Mouse (Mus musculus) left cerebral cortex, postnatal 25 days (tissue): ENCODE results near the gene Hist1h4f. TPM values are rescaled to one million over a fixed set of nuclear protein-coding genes. Genes with fewer than 3 reads are reported as not detected.
A peak's percentile ranks its signal among the peaks of the same experiment; 100 is the strongest.

Experiments
- DNase-seq, 2 experiments: peaks; one replicate each; pipeline ENCODE4 v3.0.0; 2022; ENCODE audit warnings: low spot score in 2 of 2, mixed read lengths in 1 of 2
- intact Hi-C: fragments of 180-260 bp; cut with DNase I; formaldehyde crosslinking; loops from one replicate; pipeline ENCODE4 v1.15.1; 2025
- total RNA-seq, 2 experiments: library from RNA; stranded (reverse); gene quantifications; 2 replicates each; pipeline ENCODE4 v1.2.3; 2021

Gene Hist1h4f
- total RNA-seq, 2 experiments from 2014 or later, result 160 to 188 TPM

DNA sequence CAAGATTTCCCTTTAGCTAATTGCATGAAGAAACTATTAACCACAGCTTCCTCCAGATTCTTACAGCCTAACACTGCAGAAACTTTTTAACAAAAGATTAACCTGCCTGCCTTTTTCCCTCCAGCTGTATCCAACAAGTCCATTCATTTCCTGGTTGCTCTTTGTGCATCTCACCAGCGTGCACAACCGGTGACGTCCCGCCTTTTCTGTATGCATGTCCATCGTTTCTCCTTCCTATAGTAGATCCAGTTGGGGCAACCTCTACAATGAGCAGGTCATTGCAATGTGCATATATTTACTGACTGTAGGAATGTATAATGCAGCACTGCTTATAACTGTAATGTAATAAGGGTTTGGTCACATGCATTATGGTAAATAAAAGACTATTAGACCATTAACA lies 27.5 kb downstream of the Hist1h4f start:
- DNase-seq, result no peak
- intact Hi-C loops, result loop anchor here (1.0 kb wide), 1 partner anchor 100 kb away; no protein-coding TSS in a partner anchor

DNA sequence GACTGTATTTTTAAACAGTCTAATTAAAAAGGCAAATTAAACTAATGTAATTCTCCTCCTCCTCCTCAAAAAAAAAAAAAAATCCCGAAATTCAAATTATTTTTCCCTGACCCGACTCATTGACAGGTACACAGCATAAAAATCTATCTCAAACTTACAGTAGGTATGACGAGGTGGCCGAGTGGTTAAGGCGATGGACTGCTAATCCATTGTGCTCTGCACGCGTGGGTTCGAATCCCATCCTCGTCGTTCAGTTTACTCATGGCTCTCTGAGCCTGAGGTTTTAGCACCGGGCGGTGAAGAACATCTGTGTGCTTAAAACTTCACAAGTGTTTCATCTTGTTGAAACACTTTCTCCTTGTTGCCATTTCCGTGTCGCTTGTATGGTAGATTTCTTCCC lies 29.7 kb downstream of the Hist1h4f start:
- DNase-seq, result peak; percentile 79 to 87
- intact Hi-C loops, result no loop called here

DNA sequence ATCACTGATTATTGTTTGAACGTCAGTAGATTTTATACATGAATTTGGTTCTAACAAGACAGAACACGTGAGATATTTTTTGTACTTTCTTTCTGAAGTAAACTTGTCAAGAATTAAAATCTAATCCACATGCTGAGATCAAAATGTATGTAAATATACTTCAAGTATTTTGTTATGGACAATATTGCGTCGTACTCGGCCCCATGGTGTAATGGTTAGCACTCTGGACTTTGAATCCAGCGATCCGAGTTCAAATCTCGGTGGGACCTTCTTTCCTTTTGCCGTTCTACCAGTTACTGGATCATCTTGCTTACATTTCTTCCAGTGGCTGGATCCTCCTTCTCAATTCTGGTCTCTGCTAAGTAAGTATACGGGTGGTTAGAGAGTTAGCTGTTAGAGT lies 32.0 kb downstream of the Hist1h4f start:
- peak; percentile 85 to 93 for DNase-seq
- intact Hi-C loops, result loop anchor here (5.0 to 10.0 kb wide), 3 partner anchors 152 to 1575 kb away; partner anchors contain the start of genes Zfp184 and Zfp322a

DNA sequence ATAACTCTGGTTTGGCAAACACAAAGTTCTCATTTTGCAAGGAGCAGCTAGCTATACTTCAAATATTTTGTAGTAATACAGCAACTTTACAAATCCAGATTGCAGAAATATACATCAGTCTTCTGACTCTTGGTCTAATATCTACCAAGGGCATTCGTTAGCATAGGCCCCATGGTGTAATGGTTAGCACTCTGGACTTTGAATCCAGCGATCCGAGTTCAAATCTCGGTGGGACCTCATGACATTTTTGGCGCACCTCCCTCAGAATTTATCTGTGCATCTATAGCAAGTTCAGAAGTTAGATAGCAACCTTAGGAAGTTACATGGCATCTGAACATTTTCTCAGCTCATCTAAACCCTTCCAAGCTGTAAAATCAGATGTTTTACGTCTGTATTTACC lies 32.6 kb downstream of the Hist1h4f start:
- DNase-seq, result peak; percentile 86 to 93

DNA sequence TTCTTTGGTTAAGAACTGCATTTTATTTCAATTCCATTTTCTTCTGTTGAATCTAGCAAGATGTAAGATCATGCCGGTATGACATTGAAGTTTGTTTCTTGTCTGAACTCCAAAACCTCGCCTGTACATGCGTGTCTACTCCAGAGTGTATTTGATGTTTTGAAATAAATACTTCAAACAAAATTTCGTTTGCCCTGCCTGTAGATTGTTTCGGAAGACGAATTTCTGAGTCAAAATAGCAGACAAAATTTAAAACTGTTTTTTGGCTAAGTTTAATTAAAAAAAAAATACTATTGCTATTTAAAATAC lies 33.2 kb downstream of the Hist1h4f start:
- intact Hi-C loops, result loop anchor here (5.0 to 10.0 kb wide), 3 partner anchors 151 to 1573 kb away; partner anchors contain the start of genes Zfp184 and Zfp322a
- DNase-seq, result no peak

More for the DNA sequence above, 32.6 kb downstream of the Hist1h4f start:
- intact Hi-C loops, result loop anchor here (5.0 to 10.0 kb wide), 3 partner anchors 152 to 1574 kb away; partner anchors contain the start of genes Zfp184 and Zfp322a

DNA sequence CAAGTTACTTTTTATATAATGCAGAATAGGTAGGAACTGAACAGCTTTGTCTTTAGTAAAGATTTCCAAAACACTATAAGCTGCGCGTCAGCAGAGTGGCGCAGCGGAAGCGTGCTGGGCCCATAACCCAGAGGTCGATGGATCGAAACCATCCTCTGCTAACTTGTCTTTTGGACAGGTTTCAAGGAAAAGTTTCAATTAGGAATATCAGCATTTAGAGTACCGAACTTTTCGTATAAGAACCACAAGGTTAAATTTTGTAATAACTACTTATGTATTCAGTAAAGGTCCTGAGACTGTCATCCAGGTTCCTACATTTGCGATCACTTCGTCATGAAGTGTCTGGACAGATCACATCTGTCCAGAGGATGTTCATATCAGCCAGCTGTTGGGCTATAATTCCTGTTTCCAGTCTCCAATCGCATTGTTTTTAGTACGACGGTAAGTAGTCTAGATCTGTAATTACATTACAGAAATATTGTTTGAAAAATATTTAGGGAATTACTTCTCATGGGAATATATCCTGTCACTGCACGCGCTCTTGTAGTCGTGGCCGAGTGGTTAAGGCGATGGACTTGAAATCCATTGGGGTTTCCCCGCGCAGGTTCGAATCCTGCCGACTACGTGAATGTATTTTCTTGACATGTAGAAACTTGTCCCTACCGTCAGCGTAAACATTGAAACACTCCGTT lies 33.7 kb downstream of the Hist1h4f start:
- DNase-seq, result peak; percentile 93 to 97
- intact Hi-C loops, result loop anchor here (1.0 to 10.0 kb wide), 4 partner anchors 80 to 1573 kb away; partner anchors contain the start of genes Zfp184 and Zfp322a

DNA sequence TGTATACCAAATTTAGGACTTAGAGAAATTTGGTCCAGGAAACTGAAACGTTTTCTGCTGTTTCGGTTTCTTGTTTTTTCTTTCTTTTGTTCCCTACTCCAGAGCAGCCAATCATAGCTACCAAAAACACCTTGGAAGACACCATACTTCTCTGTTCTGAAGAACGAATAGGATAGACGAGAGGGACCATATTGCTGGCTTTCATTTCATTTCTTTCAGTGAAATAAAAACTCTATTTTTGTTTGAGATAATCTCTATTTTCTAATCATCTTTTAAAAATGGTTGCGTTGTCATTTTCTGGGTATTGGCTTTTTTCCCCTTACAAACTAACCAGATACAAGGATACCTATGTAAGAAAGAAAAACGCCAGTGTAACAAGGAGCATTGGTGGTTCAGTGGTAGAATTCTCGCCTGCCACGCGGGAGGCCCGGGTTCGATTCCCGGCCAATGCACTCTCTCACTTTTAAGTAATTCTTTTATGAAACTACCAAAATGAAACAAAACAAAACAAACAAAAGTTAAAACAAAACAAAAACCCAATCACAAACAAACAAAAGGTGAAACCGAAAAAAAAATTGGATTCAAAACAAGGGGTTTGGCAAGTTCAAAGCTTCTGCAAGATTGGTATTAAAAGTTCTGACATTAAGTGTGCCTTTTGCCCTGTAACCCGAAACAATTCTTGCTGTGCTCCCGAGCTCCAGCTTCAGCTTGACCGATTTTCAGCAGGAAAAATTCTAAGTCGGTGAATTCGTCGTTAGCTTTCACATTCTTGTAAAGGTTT lies 34.4 kb downstream of the Hist1h4f start:
- intact Hi-C loops, result loop anchor here (1.0 to 10.0 kb wide), 4 partner anchors 80 to 1572 kb away; partner anchors contain the start of genes Zfp184 and Zfp322a
- DNase-seq, result peak; percentile 75 to 86

DNA sequence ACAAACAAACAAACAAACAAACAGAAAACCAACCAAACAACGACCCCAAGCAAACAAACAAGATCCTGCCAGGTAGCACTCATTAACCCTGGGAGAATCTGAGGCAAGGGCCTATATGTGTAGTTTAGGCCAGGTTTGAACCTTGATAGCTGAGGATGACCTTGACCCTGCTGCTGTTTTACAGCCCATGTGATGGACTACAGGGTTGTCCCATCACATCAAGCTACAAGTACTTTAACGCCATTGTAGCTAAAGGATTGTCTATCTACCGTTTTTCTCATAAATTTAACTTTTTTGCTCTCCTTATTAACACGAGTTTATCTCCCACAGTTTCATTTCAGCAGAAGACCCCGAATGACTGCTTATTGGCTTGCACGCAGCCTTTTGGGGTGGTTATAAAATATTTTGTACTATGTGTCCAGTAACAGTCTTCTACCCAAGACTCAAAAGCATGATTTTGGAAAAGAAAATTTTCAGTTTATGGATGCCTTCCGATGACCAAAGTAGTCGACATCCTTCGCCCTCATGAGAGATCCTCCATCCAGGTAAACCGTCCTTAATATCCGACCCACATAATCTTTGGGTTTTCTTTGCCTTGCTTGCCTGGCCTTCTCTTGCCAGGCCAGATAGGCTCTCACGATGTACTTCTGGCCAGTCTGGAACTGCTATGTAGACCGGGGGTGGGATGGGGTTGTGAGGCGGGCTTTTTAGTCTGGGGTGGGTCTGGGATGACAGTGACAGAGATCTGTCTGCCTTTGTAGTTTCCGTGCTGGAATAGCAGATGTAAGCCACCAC lies 35.4 kb downstream of the Hist1h4f start:
- no peak for DNase-seq
- intact Hi-C loops, result loop anchor here (5.0 to 10.0 kb wide), 3 partner anchors 149 to 1571 kb away; partner anchors contain the start of genes Zfp184 and Zfp322a

DNA sequence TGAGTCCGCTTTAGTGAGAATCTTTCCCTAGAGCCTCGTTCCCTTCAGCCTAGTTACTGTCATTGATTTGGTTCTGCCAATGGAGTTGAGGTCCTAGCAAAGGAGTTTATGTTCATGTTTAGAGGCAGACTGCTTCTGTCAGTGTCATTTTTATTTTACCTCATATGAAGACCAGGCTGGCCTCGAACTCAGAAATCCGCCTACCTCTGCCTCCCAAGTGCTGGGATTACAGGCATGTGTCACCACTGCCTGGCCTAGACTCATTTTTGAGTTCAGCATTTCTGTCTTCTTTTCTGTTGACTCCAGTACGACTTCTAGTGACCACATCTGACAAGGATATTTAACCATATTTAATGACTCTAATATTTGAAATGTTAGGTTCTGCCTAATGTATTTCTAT lies 36.2 kb downstream of the Hist1h4f start:
- no peak for DNase-seq
- intact Hi-C loops, result loop anchor here (5.0 to 10.0 kb wide), 3 partner anchors 148 to 1570 kb away; partner anchors contain the start of genes Zfp184 and Zfp322a

DNA sequence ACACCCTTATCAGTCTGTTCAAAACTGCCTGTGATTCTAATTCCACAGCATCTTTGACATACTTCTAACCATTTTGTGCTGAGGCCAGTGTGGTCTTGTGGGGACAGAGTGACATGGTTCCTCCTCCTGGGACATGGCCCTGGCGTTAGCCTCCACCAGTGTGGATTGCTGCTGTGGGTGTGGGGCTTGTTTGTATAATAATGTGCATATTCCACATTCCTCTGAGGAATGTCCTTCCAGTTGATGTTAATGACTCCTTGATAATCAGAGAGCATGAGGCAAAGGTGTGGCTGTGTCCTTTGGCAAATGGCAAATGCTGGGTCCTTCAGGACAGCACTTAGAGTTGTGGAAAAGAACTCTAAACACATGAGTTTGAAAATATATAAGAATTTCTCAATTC lies 37.9 kb downstream of the Hist1h4f start:
- DNase-seq, result no peak
- intact Hi-C loops, result loop anchor here (10.0 kb wide), 1 partner anchor 1569 kb away; the partner anchor contains the start of gene Zfp184

DNA sequence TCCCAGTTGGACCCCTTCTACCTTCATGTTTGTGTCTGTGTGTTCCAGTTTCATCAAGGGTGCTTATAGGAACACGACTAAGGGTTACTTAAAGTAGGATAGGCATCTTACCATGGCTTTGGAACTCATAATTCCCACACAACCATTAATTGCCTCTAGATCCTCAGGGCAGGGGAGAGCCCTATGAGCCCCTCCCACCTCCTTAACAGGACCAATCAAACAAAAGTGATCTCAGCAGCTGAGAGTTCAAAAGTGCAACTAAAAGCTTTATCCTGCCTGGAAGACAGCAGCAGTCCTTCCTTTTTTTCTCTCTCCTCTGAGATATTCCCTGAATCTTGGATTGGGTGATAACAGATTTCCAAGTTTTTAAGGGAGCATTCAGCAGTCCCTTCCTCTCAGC lies 41.3 kb downstream of the Hist1h4f start:
- intact Hi-C loops, result loop anchor here (10.0 kb wide), 1 partner anchor 1565 kb away; the partner anchor contains the start of gene Zfp184

DNA sequence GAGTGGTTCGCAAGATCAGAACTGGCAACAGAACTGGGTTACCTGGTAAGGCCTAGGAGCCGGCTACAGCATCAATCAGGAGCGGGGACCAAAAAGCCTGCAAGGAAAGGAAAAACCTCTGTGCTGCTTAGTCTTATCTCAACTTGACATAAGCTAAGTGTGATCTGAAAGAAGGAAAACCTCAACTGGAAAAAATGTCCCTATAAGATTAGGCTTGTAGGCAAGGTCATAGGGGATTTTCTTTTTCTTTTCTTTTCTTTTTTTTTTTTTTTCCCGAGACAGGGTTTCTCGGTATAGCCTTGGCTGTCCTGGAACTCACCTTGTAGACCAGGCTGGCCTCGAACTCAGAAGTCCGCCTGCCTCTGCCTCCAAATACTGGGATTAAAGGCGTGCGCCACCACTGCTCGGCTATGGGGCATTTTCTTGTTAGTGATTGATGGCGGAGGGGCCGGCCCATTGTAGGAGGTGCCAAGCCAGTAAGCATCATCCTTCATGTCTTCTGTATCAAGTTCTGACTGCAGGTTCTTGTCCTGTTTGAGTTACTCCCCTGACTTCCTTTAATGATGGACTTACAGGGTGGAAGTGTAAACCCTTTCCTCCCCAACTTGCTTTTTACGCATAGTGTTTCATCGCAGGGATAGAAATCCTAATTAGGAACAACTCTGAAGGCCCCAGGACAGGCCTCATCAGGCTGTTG lies 44.5 kb downstream of the Hist1h4f start:
- no peak for DNase-seq
- intact Hi-C loops, result no loop called here

More for the DNA sequence above, 41.3 kb downstream of the Hist1h4f start:
- DNase-seq, result no peak

DNA sequence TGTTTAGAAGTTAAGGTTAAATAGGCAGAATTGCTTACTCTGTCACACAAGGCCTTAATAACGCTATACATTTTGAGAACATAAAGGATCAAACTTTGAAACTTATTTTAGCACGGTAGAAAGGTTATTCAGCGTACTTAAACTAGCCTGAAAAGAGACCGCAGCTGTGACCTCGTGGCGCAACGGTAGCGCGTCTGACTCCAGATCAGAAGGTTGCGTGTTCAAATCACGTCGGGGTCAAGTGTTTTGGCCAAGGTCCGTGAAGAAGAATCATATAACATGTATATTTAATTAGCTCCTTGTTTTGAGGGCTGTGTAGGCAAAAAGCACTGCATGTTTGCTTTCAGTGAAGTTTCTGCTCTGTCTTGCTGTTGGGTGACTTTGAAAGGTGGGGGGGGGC lies 45.1 kb downstream of the Hist1h4f start:
- intact Hi-C loops, result no loop called here
- peak in 1 of 2 experiments; percentile 37 for DNase-seq

DNA sequence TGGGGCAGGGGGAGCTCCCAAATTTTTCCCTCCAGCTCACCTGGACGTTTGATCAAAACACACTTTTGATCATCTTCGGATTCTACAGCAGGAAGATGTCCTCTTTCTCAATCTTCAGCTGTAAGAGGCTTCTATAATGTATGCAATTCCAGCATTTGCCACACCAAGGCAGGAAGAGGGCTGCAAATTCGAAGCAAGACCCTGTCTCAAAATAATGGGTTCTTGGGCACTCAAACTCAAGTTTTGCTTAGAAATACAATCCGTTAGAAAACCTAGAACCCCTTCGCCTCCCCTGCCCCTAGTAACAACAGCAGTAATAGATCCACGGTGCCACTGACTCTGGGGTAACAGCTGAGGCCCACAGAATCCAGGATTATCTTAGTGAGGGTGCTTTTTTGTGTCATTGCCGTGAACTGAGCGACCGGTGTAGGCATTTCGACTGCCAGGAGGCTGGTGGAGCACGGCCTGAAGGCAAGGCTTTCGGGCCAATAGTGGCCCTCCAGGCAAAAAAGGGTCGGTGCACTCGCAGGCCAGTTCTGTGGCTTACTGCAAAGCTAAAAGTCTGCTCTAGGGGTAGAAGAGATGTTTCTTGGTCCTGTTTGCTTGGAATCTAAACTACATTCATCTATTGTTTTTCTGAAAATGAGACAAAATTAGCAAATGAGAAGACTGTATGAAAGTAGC lies 45.6 kb downstream of the Hist1h4f start:
- DNase-seq, result no peak
- intact Hi-C loops, result no loop called here

DNA sequence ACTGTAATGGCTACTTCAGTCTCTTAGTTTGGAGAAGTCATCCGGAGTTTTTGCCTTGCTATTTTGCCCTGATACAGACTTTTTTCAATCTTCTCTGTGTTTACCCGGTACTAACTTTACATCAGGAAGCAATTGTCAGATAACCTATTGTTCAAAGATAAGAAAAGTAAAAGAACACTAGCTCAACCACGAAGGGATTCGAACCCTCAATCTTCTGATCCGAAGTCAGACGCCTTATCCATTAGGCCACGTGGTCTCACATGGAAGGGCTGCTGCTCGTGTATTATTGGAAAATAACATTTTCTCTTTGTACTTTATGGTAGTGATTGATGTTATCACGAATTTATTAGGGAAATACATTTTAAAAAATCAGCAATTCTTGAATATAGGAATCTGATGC lies 47.7 kb downstream of the Hist1h4f start:
- DNase-seq, result peak; percentile 73 to 75
- intact Hi-C loops, result loop anchor here (5.0 kb wide), 2 partner anchors 36 to 206 kb away; partner anchors contain the start of gene Btn1a1

DNA sequence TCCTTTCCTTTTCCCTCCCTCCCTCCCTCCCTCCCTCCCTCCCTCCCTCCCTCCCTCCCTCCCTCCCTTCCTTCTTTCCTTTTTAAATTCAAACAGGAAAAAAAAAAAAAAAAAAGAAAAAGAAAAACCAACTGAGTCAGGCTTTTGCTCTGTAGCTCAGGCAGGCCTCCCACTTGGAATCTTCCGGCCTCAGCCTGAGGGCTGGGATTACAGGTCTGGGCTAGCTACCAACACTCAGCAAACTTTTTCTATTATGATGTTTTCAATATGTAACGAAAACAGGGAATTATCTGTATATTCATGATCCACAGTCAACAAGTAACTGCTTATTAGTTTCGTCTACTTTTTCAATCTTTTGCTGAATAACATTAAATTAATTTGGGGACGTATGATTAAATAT lies 48.5 kb downstream of the Hist1h4f start:
- intact Hi-C loops, result loop anchor here (5.0 kb wide), 2 partner anchors 36 to 206 kb away; partner anchors contain the start of gene Btn1a1
- no peak for DNase-seq

DNA sequence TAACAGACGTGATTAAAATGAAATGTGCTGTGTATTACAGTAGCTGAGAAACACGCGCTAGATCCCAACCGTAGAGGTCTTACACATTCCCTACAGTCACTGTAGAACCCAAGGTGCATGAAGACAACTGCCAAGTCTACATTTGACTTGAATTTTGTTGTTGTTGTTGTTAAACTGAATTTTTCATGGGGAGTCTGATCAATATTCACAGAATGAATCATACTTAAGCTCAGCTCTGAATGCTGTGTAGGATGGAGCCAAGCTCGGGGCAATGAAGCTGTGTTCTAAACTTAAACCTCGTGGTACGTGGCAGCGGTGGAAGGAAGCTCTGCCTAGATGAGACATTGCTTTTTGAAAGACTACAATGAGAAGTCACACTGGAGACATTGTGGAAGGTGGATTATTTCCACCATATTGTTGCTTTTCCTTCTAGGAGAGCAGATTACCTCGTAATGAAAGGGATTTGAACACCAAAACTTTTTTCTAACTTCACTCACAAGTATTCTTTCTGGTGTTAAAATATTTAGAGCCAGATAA lies 49.3 kb downstream of the Hist1h4f start:
- intact Hi-C loops, result loop anchor here (5.0 kb wide), 2 partner anchors 35 to 205 kb away; partner anchors contain the start of gene Btn1a1
- no peak for DNase-seq

DNA sequence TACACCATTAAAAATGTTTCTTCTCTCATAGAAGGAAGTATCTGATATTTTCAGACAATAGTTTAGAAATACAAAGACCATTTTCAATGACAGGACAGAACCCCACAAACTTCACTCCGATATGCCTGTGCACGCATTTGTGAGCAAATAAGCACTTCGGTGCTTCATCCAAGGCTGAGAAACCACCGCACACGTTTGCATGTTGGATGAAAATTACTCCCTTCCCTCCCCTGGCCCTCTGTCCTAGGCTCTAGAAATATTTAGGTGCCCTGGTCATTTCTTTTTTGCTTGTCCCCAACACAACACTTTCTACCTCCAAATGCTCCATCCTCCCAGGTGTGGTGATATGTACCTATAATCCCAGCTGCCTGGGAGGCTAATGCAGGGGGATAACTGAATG lies 49.9 kb downstream of the Hist1h4f start:
- intact Hi-C loops, result loop anchor here (5.0 kb wide), 2 partner anchors 34 to 204 kb away; partner anchors contain the start of gene Btn1a1
- DNase-seq, result no peak
